Mouse (Mus musculus) lung, postnatal 0 days (tissue): ENCODE results near the gene Ugt1a8.

Experiments used
- CTCF ChIP-seq: IDR thresholded peaks from 2 replicates; pipeline ENCODE4 v1.5.1; 2016; ENCODE audit warnings: antibody characterized with exemption, mild to moderate bottlenecking
- EP300 ChIP-seq: IDR thresholded peaks from 2 replicates; pipeline ENCODE4 v1.6.1; 2016; ENCODE audit warnings: antibody characterized with exemption, mild to moderate bottlenecking, control low read depth

DNA sequence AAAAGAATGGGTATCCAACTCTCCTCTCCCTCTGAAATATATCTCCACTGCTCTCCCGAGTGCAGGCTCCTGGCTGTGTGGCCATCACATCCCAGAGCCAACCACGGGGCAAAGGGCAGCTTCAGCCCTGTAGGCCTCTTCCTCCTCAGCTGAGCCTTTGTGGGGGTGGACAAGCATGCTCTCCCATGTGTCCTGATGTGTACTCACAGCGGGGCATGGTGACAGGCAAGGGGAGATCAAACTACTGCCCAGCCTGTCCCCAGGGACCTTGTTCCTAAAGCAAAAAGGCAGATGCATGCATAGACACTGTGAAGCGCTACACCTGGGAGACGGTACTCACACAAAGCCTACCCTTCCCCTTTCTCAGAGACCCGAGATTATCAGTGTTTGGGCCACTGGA, 172.5 kb downstream of the Ugt1a8 start:
- TF ChIP-seq CTCF (no peak), EP300 (no peak)
